11 mouse cellular contexts compared by ENCODE assay signal in genomic region chr14:74851866-74852265, GRCm38 (mm10).
DNase-seq lines count a peak whose midpoint lies in the region; ATAC-seq lines count a peak whose summit lies in the region.
"Had no signal": no experiment of that assay in that cellular context is flagged by ENCODE, and none has a peak within 500 bp of the region (broad histone marks: within the 10 kb centered on the region; RNA-seq: fewer than 3 reads in every experiment).

No protein-coding gene starts in this region.

- H3K36me3 ChIP-seq in kidney, embryonic 15.5 days = peaks cover 14% of the 10 kb centered on the region
- peaks cover 14% of the 10 kb centered on the region for H3K36me3 ChIP-seq in embryonic facial prominence, embryonic 13.5 days
- H3K36me3 ChIP-seq in hindbrain, embryonic 12.5 days = no peaks in the 10 kb centered on the region
- H3K36me3 ChIP-seq in midbrain, embryonic 14.5 days (ENCODE audit: control insufficient read depth, insufficient read depth, low read length) = no peaks in the 10 kb centered on the region

- peak overlapping the region; percentile 82 for H3K27ac ChIP-seq in kidney, embryonic 15.5 days
- peak overlapping the region; percentile 88; the same call in 1 of the 2 replicates for H3K27ac ChIP-seq in embryonic facial prominence, embryonic 13.5 days
- H3K27ac ChIP-seq in hindbrain, embryonic 12.5 days = peak overlapping the region; percentile 66
- peak overlapping the region; percentile 63 for H3K27ac ChIP-seq in midbrain, embryonic 14.5 days (replicated peaks; ENCODE audit: low read depth, low read length)

- no peak overlapping the region for H3K9ac ChIP-seq in kidney, embryonic 15.5 days
- H3K9ac ChIP-seq in embryonic facial prominence, embryonic 13.5 days = no peak overlapping the region
- no peak overlapping the region for H3K9ac ChIP-seq in hindbrain, embryonic 12.5 days
- H3K9ac ChIP-seq in midbrain, embryonic 14.5 days (replicated peaks; ENCODE audit: low read length) = no peak overlapping the region

- H3K4me3 ChIP-seq in kidney, embryonic 15.5 days (replicated peaks) = no peak overlapping the region
- no peak overlapping the region for H3K4me3 ChIP-seq in embryonic facial prominence, embryonic 13.5 days
- H3K4me3 ChIP-seq in hindbrain, embryonic 12.5 days = no peak overlapping the region
- no peak overlapping the region for H3K4me3 ChIP-seq in midbrain, embryonic 14.5 days (replicated peaks; ENCODE audit: low read depth, low read length)

- WGBS in kidney, embryonic 15.5 days = 63% methylated on average over 9 of the region's 9 CpGs
- 26% methylated on average over 9 of the region's 9 CpGs for WGBS in embryonic facial prominence, embryonic 13.5 days
- WGBS in hindbrain, embryonic 12.5 days = 47% methylated on average over 9 of the region's 9 CpGs
- WGBS in midbrain, embryonic 14.5 days = 41% methylated on average over 9 of the region's 9 CpGs

- no peaks in the 10 kb centered on the region for H3K27me3 ChIP-seq in kidney, embryonic 15.5 days
- no peaks in the 10 kb centered on the region for H3K27me3 ChIP-seq in embryonic facial prominence, embryonic 13.5 days
- H3K27me3 ChIP-seq in hindbrain, embryonic 12.5 days = no peaks in the 10 kb centered on the region
- H3K27me3 ChIP-seq in midbrain, embryonic 14.5 days (ENCODE audit: control insufficient read depth, insufficient read depth, low read length) = no peaks in the 10 kb centered on the region

- no peaks in the 10 kb centered on the region for H3K9me3 ChIP-seq in kidney, embryonic 15.5 days (replicated peaks)
- no peaks in the 10 kb centered on the region for H3K9me3 ChIP-seq in embryonic facial prominence, embryonic 13.5 days
- no peaks in the 10 kb centered on the region for H3K9me3 ChIP-seq in hindbrain, embryonic 12.5 days (replicated peaks)
- no peaks in the 10 kb centered on the region for H3K9me3 ChIP-seq in midbrain, embryonic 14.5 days (ENCODE audit: control insufficient read depth, low read length)

- no peak for ATAC-seq in kidney, embryonic 15.5 days (replicated peaks; ENCODE audit: low FRiP score)
- no peak for ATAC-seq in embryonic facial prominence, embryonic 13.5 days (ENCODE audit: insufficient number of reproducible peaks, insufficient read depth, low FRiP score, low TSS enrichment, low read depth)
- ATAC-seq in hindbrain, embryonic 12.5 days (ENCODE audit: low FRiP score) = no peak
- ATAC-seq in midbrain, embryonic 14.5 days (ENCODE audit: low FRiP score, low TSS enrichment) = no peak
- ATAC-seq in erythroid progenitor cell, adult 5-6 weeks (replicated peaks; ENCODE audit: low FRiP score, poor library complexity, severe bottlenecking) = no peak

- no peak overlapping the region for H3K4me2 ChIP-seq in kidney, embryonic 15.5 days
- H3K4me2 ChIP-seq in embryonic facial prominence, embryonic 13.5 days = no peak overlapping the region
- H3K4me2 ChIP-seq in hindbrain, embryonic 12.5 days (replicated peaks) = no peak overlapping the region
- no peak overlapping the region for H3K4me2 ChIP-seq in midbrain, embryonic 14.5 days (ENCODE audit: low read length)

- DNase-seq in kidney, postnatal 36 days = no peak
- DNase-seq in midbrain, embryonic 14.5 days = peak; percentile 52
- no peak for DNase-seq in left cerebral cortex, postnatal 25 days (ENCODE audit: low spot score in 2 of 2)
- no peak for DNase-seq in right cerebral cortex, adult 18-20 months
- DNase-seq: heart, postnatal 14 days; spleen, adult 18-20 months; thymus, postnatal 36 days had no signal

- intact Hi-C loops in left cerebral cortex, postnatal 25 days (cut with DNase I) = loop anchor here (2.0 kb wide), 2 partner anchors 31 to 95 kb away; partner anchors contain the start of gene Lrch1

- peaks cover 59% of the 10 kb centered on the region for H3K4me1 ChIP-seq in kidney, embryonic 15.5 days
- H3K4me1 ChIP-seq in embryonic facial prominence, embryonic 13.5 days = peaks cover 53% of the 10 kb centered on the region
- peaks cover 16% of the 10 kb centered on the region for H3K4me1 ChIP-seq in hindbrain, embryonic 12.5 days
- peaks cover 8% of the 10 kb centered on the region for H3K4me1 ChIP-seq in midbrain, embryonic 14.5 days (ENCODE audit: control insufficient read depth, insufficient read depth, low read length)
